Mouse (Mus musculus) MEL (cell line): ENCODE measurements around the gene Proser1. TPM values are rescaled to one million over a fixed set of nuclear protein-coding genes. Genes with fewer than 3 reads are reported as not detected.

Experiments used
- DNase-seq: peaks from one replicate; pipeline ENCODE4 v3.0.0; 2011; ENCODE audit warnings: low read depth, low spot score
- H3K27ac ChIP-seq: 2 replicates; pipeline ENCODE4 v1.5.1; 2012; ENCODE audit warnings: low read depth, mild to moderate bottlenecking, control low read depth, low read length, moderate library complexity; ENCODE audit not compliant: control insufficient read depth
- H3K27me3 ChIP-seq, 2 experiments: fragments of 150-350 bp in 1 of 2; sonication (generic) in 1 of 2; 2 replicates each; pipeline ENCODE4 v1.6.1; 2012; ENCODE audit warnings: low read length in 2 of 2, mild to moderate bottlenecking in 2 of 2, improper control_type of control experiment in 1 of 2, moderate library complexity in 1 of 2; ENCODE audit not compliant: insufficient read depth in 2 of 2, control insufficient read depth in 1 of 2
- H3K36me3 ChIP-seq, 2 experiments: 2 replicates each; pipeline ENCODE4 v1.6.1; 2012 to 2014; ENCODE audit warnings: low read length in 2 of 2, improper control_type of control experiment in 1 of 2, inconsistent platforms in 1 of 2, mild to moderate bottlenecking in 1 of 2; ENCODE audit not compliant: insufficient read depth in 2 of 2, control insufficient read depth in 1 of 2
- H3K4me1 ChIP-seq, 2 experiments: fragments of 150-350 bp in 1 of 2; sonication (generic) in 1 of 2; 2 replicates each; pipeline ENCODE4 v1.6.1; 2012; ENCODE audit warnings: low read length in 2 of 2, improper control_type of control experiment in 1 of 2, mild to moderate bottlenecking in 1 of 2; ENCODE audit not compliant: insufficient read depth in 2 of 2, control insufficient read depth in 1 of 2
- H3K4me3 ChIP-seq, 2 experiments: fragments of 150-350 bp in 1 of 2; sonication (generic) in 1 of 2; 2 replicates each; pipeline ENCODE4 v1.5.1; 2012; ENCODE audit warnings: low read depth in 2 of 2, low read length in 2 of 2, mild to moderate bottlenecking in 2 of 2, moderate library complexity in 2 of 2, control low read depth in 1 of 2, improper control_type of control experiment in 1 of 2; ENCODE audit not compliant: control insufficient read depth in 1 of 2, insufficient read depth in 1 of 2
- H3K79me2 ChIP-seq: 2 replicates; pipeline ENCODE4 v1.6.1; 2012; ENCODE audit warnings: mild to moderate bottlenecking, low read length, moderate library complexity; ENCODE audit not compliant: control insufficient read depth, poor library complexity, insufficient read depth
- H3K9ac ChIP-seq: 2 replicates; pipeline ENCODE4 v1.6.1; 2012; ENCODE audit warnings: low read depth, mild to moderate bottlenecking, control low read depth, low read length, moderate library complexity; ENCODE audit not compliant: control insufficient read depth, poor library complexity, severe bottlenecking
- H3K9me3 ChIP-seq: fragments of 150-350 bp; sonication (generic); replicated peaks from 2 replicates; pipeline ENCODE4 v1.6.1; 2012; ENCODE audit warnings: mild to moderate bottlenecking, low read length, improper control_type of control experiment, moderate library complexity; ENCODE audit not compliant: insufficient read depth
- BHLHE40 ChIP-seq: IDR thresholded peaks from 2 replicates; pipeline ENCODE4 v1.6.1; 2012; ENCODE audit warnings: low read depth, mild to moderate bottlenecking, inconsistent platforms, low read length, improper control_type of control experiment, borderline replicate concordance
- CHD2 ChIP-seq: IDR thresholded peaks from 2 replicates; pipeline ENCODE4 v1.6.1; 2011; ENCODE audit warnings: low read length, improper control_type of control experiment
- CTCF ChIP-seq, 3 experiments: IDR thresholded peaks in 2 of 3; conservative IDR thresholded peaks in 1 of 3; 2 replicates each; pipeline ENCODE4 v1.5.1; 2011 to 2012; ENCODE audit warnings: low read length in 3 of 3, low read depth in 2 of 3, mild to moderate bottlenecking in 2 of 3, improper control_type of control experiment in 1 of 3, inconsistent platforms in 1 of 3, mixed read lengths in 1 of 3, moderate library complexity in 1 of 3; ENCODE audit not compliant: control insufficient read depth in 1 of 3, insufficient read depth in 1 of 3, poor library complexity in 1 of 3, severe bottlenecking in 1 of 3
- E2F4 ChIP-seq: IDR thresholded peaks from 2 replicates; pipeline ENCODE4 v1.6.1; 2011; ENCODE audit warnings: low read depth, low read length, improper control_type of control experiment, borderline replicate concordance
- ELF1 ChIP-seq: IDR thresholded peaks from 2 replicates; pipeline ENCODE4 v1.6.1; 2014; ENCODE audit warnings: low read depth, mild to moderate bottlenecking, inconsistent platforms, low read length, improper control_type of control experiment, moderate library complexity
- EP300 ChIP-seq, 2 experiments: IDR thresholded peaks; 2 replicates each; pipeline ENCODE4 v1.6.1; 2011; ENCODE audit warnings: improper control_type of control experiment in 2 of 2, low read length in 2 of 2, low read depth in 1 of 2, mild to moderate bottlenecking in 1 of 2
- ETS1 ChIP-seq: IDR thresholded peaks from 2 replicates; pipeline ENCODE4 v1.6.1; 2012; ENCODE audit warnings: low read depth, mild to moderate bottlenecking, inconsistent platforms, low read length, improper control_type of control experiment, moderate library complexity
- GABPA ChIP-seq: IDR thresholded peaks from 2 replicates; pipeline ENCODE4 v1.6.1; 2012; ENCODE audit warnings: low read depth, mild to moderate bottlenecking, inconsistent platforms, low read length, improper control_type of control experiment, moderate library complexity
- GATA1 ChIP-seq: IDR thresholded peaks from 2 replicates; pipeline ENCODE4 v1.6.1; 2011; ENCODE audit warnings: low read depth, low read length, improper control_type of control experiment
- JUND ChIP-seq: IDR thresholded peaks from 2 replicates; pipeline ENCODE4 v1.6.1; 2011; ENCODE audit warnings: low read depth, mild to moderate bottlenecking, improper control_type of control experiment, low read length
- MAX ChIP-seq: IDR thresholded peaks from 2 replicates; pipeline ENCODE4 v1.6.1; 2011; ENCODE audit warnings: low read length, improper control_type of control experiment
- MAZ ChIP-seq: IDR thresholded peaks from 2 replicates; pipeline ENCODE4 v1.6.1; 2012; ENCODE audit warnings: low read depth, mild to moderate bottlenecking, inconsistent platforms, low read length, improper control_type of control experiment
- MEF2A ChIP-seq: IDR thresholded peaks from 2 replicates; pipeline ENCODE4 v1.6.1; 2014; ENCODE audit warnings: low read depth, mild to moderate bottlenecking, inconsistent platforms, low read length, improper control_type of control experiment; ENCODE audit not compliant: poor library complexity, insufficient replicate concordance, severe bottlenecking; ENCODE audit errors: extremely low read depth
- MXI1 ChIP-seq: IDR thresholded peaks from 2 replicates; pipeline ENCODE4 v1.6.1; 2011; ENCODE audit warnings: mild to moderate bottlenecking, low read depth, low read length, improper control_type of control experiment
- MYB ChIP-seq: IDR thresholded peaks from 2 replicates; pipeline ENCODE4 v1.6.1; 2011; ENCODE audit warnings: mild to moderate bottlenecking, low read depth, low read length, improper control_type of control experiment
- NRF1 ChIP-seq: IDR thresholded peaks from 2 replicates; pipeline ENCODE4 v1.6.1; 2014; ENCODE audit warnings: low read depth, mild to moderate bottlenecking, inconsistent platforms, low read length, improper control_type of control experiment, moderate library complexity; ENCODE audit not compliant: poor library complexity, insufficient read depth, severe bottlenecking
- POLR2A ChIP-seq, 2 experiments: IDR thresholded peaks; 2 replicates each; pipeline ENCODE4 v1.6.1; 2011 to 2012; ENCODE audit warnings: low read length in 2 of 2, mild to moderate bottlenecking in 2 of 2, control low read depth in 1 of 2, improper control_type of control experiment in 1 of 2, low read depth in 1 of 2, moderate library complexity in 1 of 2; ENCODE audit not compliant: control insufficient read depth in 1 of 2, insufficient read depth in 1 of 2, poor library complexity in 1 of 2
- POLR2AphosphoS2 ChIP-seq: IDR thresholded peaks from 2 replicates; pipeline ENCODE4 v1.6.1; 2011; ENCODE audit warnings: low read length, improper control_type of control experiment
- TAL1 ChIP-seq: IDR thresholded peaks from 2 replicates; pipeline ENCODE4 v1.6.1; 2012; ENCODE audit warnings: mild to moderate bottlenecking, inconsistent platforms, low read length, moderate library complexity, mixed read lengths
- TBP ChIP-seq: IDR thresholded peaks from 2 replicates; pipeline ENCODE4 v1.8.0; 2011; ENCODE audit warnings: low read depth, low read length, improper control_type of control experiment
- USF1 ChIP-seq: IDR thresholded peaks from 2 replicates; pipeline ENCODE4 v1.6.1; 2014; ENCODE audit warnings: low read depth, mild to moderate bottlenecking, inconsistent platforms, low read length, improper control_type of control experiment, moderate library complexity
- USF2 ChIP-seq, 2 experiments: IDR thresholded peaks; 2 replicates each; pipeline ENCODE4 v1.6.1; 2011 to 2012; ENCODE audit warnings: improper control_type of control experiment in 2 of 2, low read length in 2 of 2, borderline replicate concordance in 1 of 2, inconsistent platforms in 1 of 2, low read depth in 1 of 2, mild to moderate bottlenecking in 1 of 2; ENCODE audit not compliant: insufficient read depth in 1 of 2
- ZC3H11A ChIP-seq: IDR thresholded peaks from 2 replicates; pipeline ENCODE4 v1.6.1; 2012; ENCODE audit warnings: low read depth, mild to moderate bottlenecking, inconsistent platforms, low read length, improper control_type of control experiment
- ZMIZ1 ChIP-seq: IDR thresholded peaks from 2 replicates; pipeline ENCODE4 v1.6.1; 2012; ENCODE audit warnings: low read depth, mild to moderate bottlenecking, inconsistent platforms, low read length, improper control_type of control experiment, moderate library complexity
- polyA plus RNA-seq, 2 experiments: library from polyadenylated mRNA; stranded (reverse) in 1 of 2; unstranded in 1 of 2; fragments of >175 nt in 1 of 2; fragments of >200 nt in 1 of 2; gene quantifications; 2 replicates each; pipeline versions ENCODE4 v1.2.1 to v1.2.4; 2012; ENCODE audit warnings: low replicate concordance in 2 of 2, low read depth in 1 of 2; ENCODE audit not compliant: insufficient read length in 2 of 2, insufficient read depth in 1 of 2, missing spikeins in 1 of 2
- total RNA-seq: library from RNA; depleted of rRNA; stranded (reverse); fragments of 300-350 nt; gene quantifications from 2 replicates; pipeline ENCODE4 v1.2.3, GENCODE M21; 2012

The Proser1 gene
- total and polyA plus RNA-seq, 3 experiments, result 3.5 to 107 (median 24.6) TPM

DNA sequence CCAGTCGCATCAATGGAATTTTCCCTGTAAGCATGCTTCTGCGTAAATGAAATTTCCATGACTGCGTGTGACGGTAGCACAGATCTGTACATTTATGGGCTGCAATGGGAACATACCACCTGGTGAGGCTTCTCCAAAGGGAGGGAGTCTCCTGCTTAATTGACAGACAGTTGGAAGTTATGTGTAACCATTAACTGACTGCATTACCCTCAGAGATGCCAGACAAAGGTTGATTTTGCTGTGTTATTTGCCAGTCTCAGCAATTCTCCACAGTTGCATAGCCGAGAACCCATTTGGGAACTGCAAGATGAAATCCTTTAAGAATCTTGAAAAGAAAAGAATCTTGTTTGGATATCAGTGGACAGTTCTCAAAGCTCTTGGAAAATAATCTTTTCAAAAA lies 8.6 kb downstream of the Proser1 start:
- DNase-seq, result no peak
- H3K9ac ChIP-seq, result no peak overlapping the region
- no peaks in the 10 kb centered on the region for H3K27me3 ChIP-seq
- no peaks in the 10 kb centered on the region for H3K9me3 ChIP-seq
- peaks cover 14% of the 10 kb centered on the region for H3K79me2 ChIP-seq
- peaks cover 4 to 8% of the 10 kb centered on the region in 2 experiments for H3K36me3 ChIP-seq
- no peak overlapping the region for H3K4me3 ChIP-seq
- no peaks in the 10 kb centered on the region; a peak in 1 of 4 replicates for H3K4me1 ChIP-seq
- TF ChIP-seq TAL1, result no peak
- TF ChIP-seq GABPA, result no peak
- TF ChIP-seq ZC3H11A, result no peak
- no peak for TF ChIP-seq E2F4
- TF ChIP-seq CHD2, result no peak
- TF ChIP-seq GATA1, result no peak
- no peak for TF ChIP-seq POLR2AphosphoS2
- TF ChIP-seq ETS1, result no peak
- TF ChIP-seq MXI1, result no peak
- TF ChIP-seq CTCF (IDR thresholded peaks at IDR 0.05 in 2 of 3, conservative IDR thresholded peaks at IDR 0.05 in 1 of 3; ENCODE audit: control insufficient read depth in 1 of 3, insufficient read depth in 1 of 3, low read depth in 2 of 3, low read length in 3 of 3, poor library complexity in 1 of 3, severe bottlenecking in 1 of 3), result no peak
- TF ChIP-seq EP300 (IDR thresholded peaks at IDR 0.05; ENCODE audit: low read depth in 1 of 2, low read length in 2 of 2), result no peak
- no peak for TF ChIP-seq POLR2A (IDR thresholded peaks at IDR 0.05; ENCODE audit: control insufficient read depth in 1 of 2, insufficient read depth in 1 of 2, low read depth in 1 of 2, low read length in 2 of 2, poor library complexity in 1 of 2)
- TF ChIP-seq MAX, result no peak
- TF ChIP-seq NRF1, result no peak
- H3K27ac ChIP-seq, result no peak overlapping the region

GRCm38 (mm10) chr3:53474179-53474578 lies 10.7 kb downstream of the Proser1 start:
- no peak for DNase-seq
- H3K9me3 ChIP-seq, result no peaks in the 10 kb centered on the region

More at GRCm38 (mm10) chr3:53474179-53474578, 10.7 kb downstream of the Proser1 start:
- Histone ChIP-seq H3K4me1 (no peaks in the 10 kb centered on the region), H3K9ac (no peak overlapping the region), H3K27ac (no peak overlapping the region), H3K36me3 (peaks cover 2 to 7% of the 10 kb centered on the region in 2 experiments; a peak in 3 of 4 replicates), H3K27me3 (no peaks in the 10 kb centered on the region), H3K79me2 (peaks cover 3% of the 10 kb centered on the region; the same call in 1 of the 2 replicates), H3K4me3 (no peak overlapping the region)
- TF ChIP-seq USF2 (IDR thresholded peaks at IDR 0.05; ENCODE audit: borderline replicate concordance in 1 of 2, insufficient read depth in 1 of 2, low read depth in 1 of 2, low read length in 2 of 2) (no peak), MAZ (no peak), USF1 (no peak), POLR2AphosphoS2 (no peak), ELF1 (no peak), MEF2A (no peak), GATA1 (no peak), MYB (no peak), ZMIZ1 (no peak), EP300 (IDR thresholded peaks at IDR 0.05; ENCODE audit: low read depth in 1 of 2, low read length in 2 of 2) (no peak), JUND (no peak), TBP (no peak), BHLHE40 (no peak)
